Mouse (Mus musculus) erythroblast, embryonic 14.5 days (primary cell): ENCODE results near the gene Hvcn1.

Experiments
- GATA1 ChIP-seq: IDR thresholded peaks from 2 replicates; pipeline ENCODE4 v1.6.1; 2012; ENCODE audit warnings: low read length, inconsistent platforms, mixed read lengths
- TAL1 ChIP-seq: IDR thresholded peaks from 3 replicates; pipeline ENCODE4 v1.6.1; 2012; ENCODE audit warnings: low read length, inconsistent platforms, mixed read lengths

DNA sequence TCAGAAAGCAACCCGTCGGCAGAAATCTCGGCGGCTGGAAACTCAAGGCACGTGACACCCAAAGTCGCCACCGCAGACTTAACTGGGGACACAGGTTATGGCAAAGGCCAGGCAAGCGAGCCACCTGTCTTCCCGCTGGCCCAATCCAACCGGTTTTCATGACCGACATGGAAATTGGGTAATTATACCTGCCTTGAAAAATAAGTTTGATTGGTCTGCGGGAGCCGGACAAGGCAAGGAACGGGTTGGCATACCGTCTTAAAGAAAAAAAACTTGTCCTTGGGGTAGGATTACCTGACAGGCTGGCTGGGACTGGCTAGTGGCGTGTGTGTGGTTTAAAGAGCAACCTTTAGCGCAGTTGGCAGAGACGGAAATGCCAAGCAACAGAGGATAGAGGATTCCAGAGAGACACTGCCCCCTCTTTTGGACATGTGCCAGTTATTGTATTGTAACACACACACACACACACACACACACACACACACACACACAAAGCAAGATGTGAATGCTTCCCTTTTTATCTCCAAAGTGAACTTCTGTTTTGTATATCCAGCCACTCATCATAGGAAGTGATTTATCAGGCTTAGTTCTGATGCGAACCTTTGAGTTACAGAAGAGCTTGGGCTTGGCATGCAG, 74.3 kb downstream of the Hvcn1 start:
- TF ChIP-seq GATA1 (no peak), TAL1 (no peak)
